Mouse (Mus musculus): Measurements from ENCODE around the gene Camp.
"Not testable (repeated sequence)": the region's sequence is repeated elsewhere in the genome, so short reads cannot be mapped to it uniquely, and the experiment has no call there.

The Camp gene

GRCm38 (mm10) chr9:109854341-109854740, 4.9 kb upstream of the Camp start:
- DNase-seq (ENCODE audit: low read depth, low spot score): no peak

- DNase-seq (ENCODE audit: low read depth, low spot score): no peak
Observed at GRCm38 (mm10) chr9:109850099-109850498, 682 bp upstream of the Camp start.

- DNase-seq (ENCODE audit: low read depth, low spot score): no peak
Observed at GRCm38 (mm10) chr9:109833088-109833412, 16.4 kb downstream of the Camp start.

- peak; percentile 87 for DNase-seq (ENCODE audit: low read depth, low spot score)
Observed at GRCm38 (mm10) chr9:109832391-109833087, 16.9 kb downstream of the Camp start, which contains the start of gene Nme6. Gene Nme6 (plus strand): TSS chr9:109832749.

GRCm38 (mm10) chr9:109826181-109826580, 23.2 kb downstream of the Camp start:
- DNase-seq (ENCODE audit: low read depth, low spot score): no peak

GRCm38 (mm10) chr9:109825739-109826138, 23.7 kb downstream of the Camp start:
- DNase-seq (ENCODE audit: low read depth, low spot score): no peak

- peak; percentile 54 for DNase-seq (ENCODE audit: low read depth, low spot score)
Observed at GRCm38 (mm10) chr9:109816341-109816740, 33.1 kb downstream of the Camp start.

GRCm38 (mm10) chr9:109813424-109813823, 36.0 kb downstream of the Camp start:
- peak; percentile 44 for DNase-seq (ENCODE audit: low read depth, low spot score)

- DNase-seq (ENCODE audit: low read depth, low spot score): no peak
Observed at GRCm38 (mm10) chr9:109811980-109812379, 37.4 kb downstream of the Camp start, which contains the start of gene Spink8. Gene Spink8 (plus strand): TSS chr9:109812280.

GRCm38 (mm10) chr9:109807898-109808297, 41.5 kb downstream of the Camp start:
- no peak for DNase-seq (ENCODE audit: low read depth, low spot score)

- no peak for DNase-seq (ENCODE audit: low read depth, low spot score)
Observed at GRCm38 (mm10) chr9:109806695-109807293, 42.6 kb downstream of the Camp start.

- no peak for DNase-seq (ENCODE audit: low read depth, low spot score)
Observed at GRCm38 (mm10) chr9:109806260-109806659, 43.2 kb downstream of the Camp start.

GRCm38 (mm10) chr9:109805596-109805995, 43.8 kb downstream of the Camp start:
- not testable (repeated sequence) for DNase-seq (ENCODE audit: low read depth, low spot score)

- no peak for DNase-seq (ENCODE audit: low read depth, low spot score)
Observed at GRCm38 (mm10) chr9:109798051-109798450, 51.4 kb downstream of the Camp start.
